Mouse (Mus musculus): Measurements from ENCODE around the gene Mpv17l. TPM values are rescaled to one million over a fixed set of nuclear protein-coding genes. Genes with fewer than 3 reads are reported as not detected.
"Not testable (repeated sequence)": the region's sequence is repeated elsewhere in the genome, so short reads cannot be mapped to it uniquely, and the experiment has no call there.

Gene Mpv17l
- total and polyA plus RNA-seq, 2 experiments from 2014 or later = 2.0 to 2.3 TPM

GRCm38 (mm10) chr16:13981726-13982125, 78.8 kb downstream of the Mpv17l start:
- H3K27ac ChIP-seq (ENCODE audit: low read depth); H3K4me3 ChIP-seq (ENCODE audit: low read depth, low read length); H3K4me1 ChIP-seq (ENCODE audit: control insufficient read depth, insufficient read depth); H3K27me3 ChIP-seq (ENCODE audit: control insufficient read depth, insufficient read depth, low read length); DNase-seq (ENCODE audit: low spot score); H3K9me3 ChIP-seq (replicated peaks; ENCODE audit: control insufficient read depth, low read length); H3K4me2 ChIP-seq (ENCODE audit: low read depth, low read length); H3K9ac ChIP-seq (replicated peaks; ENCODE audit: low read depth, low read length); H3K36me3 ChIP-seq (replicated peaks; ENCODE audit: control insufficient read depth, insufficient read depth, low read length); ATAC-seq (ENCODE audit: insufficient read depth, low read depth): not testable (repeated sequence)
- 69% methylated on average over 3 of the region's 3 CpGs for WGBS

- TF ChIP-seq EP300 (IDR thresholded peaks at IDR 0.05; ENCODE audit: low read depth) (no peak), CTCF (IDR thresholded peaks at IDR 0.05; ENCODE audit: low read depth) (no peak)
- Histone ChIP-seq H3K4me1 (ENCODE audit: control insufficient read depth, insufficient read depth) (peaks cover 7% of the 10 kb centered on the region; the same call in 1 of the 2 replicates), H3K4me3 (ENCODE audit: low read depth, low read length) (no peak overlapping the region), H3K36me3 (replicated peaks; ENCODE audit: control insufficient read depth, insufficient read depth, low read length) (no peaks in the 10 kb centered on the region), H3K27me3 (ENCODE audit: control insufficient read depth, insufficient read depth, low read length) (peaks cover 14% of the 10 kb centered on the region; the same call in 1 of the 2 replicates), H3K27ac (ENCODE audit: low read depth) (no peak overlapping the region), H3K9ac (replicated peaks; ENCODE audit: low read depth, low read length) (no peak overlapping the region), H3K4me2 (ENCODE audit: low read depth, low read length) (no peak overlapping the region), H3K9me3 (replicated peaks; ENCODE audit: control insufficient read depth, low read length) (no peaks in the 10 kb centered on the region)
- WGBS = 82% methylated on average over 5 of the region's 5 CpGs
- DNase-seq (ENCODE audit: low spot score) = no peak
- ATAC-seq (ENCODE audit: insufficient read depth, low read depth) = no peak
Measured at GRCm38 (mm10) chr16:13983161-13983560, 80.2 kb downstream of the Mpv17l start.

- H3K4me3 ChIP-seq (ENCODE audit: low read depth, low read length) = no peak overlapping the region
- no peaks in the 10 kb centered on the region for H3K9me3 ChIP-seq (replicated peaks; ENCODE audit: control insufficient read depth, low read length)
- H3K27ac ChIP-seq (ENCODE audit: low read depth) = no peak overlapping the region
- peak overlapping the region; percentile 69 for H3K4me2 ChIP-seq (ENCODE audit: low read depth, low read length)
- peaks cover 14% of the 10 kb centered on the region; the same call in 1 of the 2 replicates for H3K27me3 ChIP-seq (ENCODE audit: control insufficient read depth, insufficient read depth, low read length)
- ATAC-seq (ENCODE audit: insufficient read depth, low read depth) (no peak), DNase-seq (ENCODE audit: low spot score) (no peak)
- WGBS = 65% methylated on average over 3 of the region's 3 CpGs
- TF ChIP-seq EP300 (IDR thresholded peaks at IDR 0.05; ENCODE audit: low read depth) = no peak
- TF ChIP-seq CTCF (IDR thresholded peaks at IDR 0.05; ENCODE audit: low read depth) = no peak
- H3K4me1 ChIP-seq (ENCODE audit: control insufficient read depth, insufficient read depth) = peaks cover 7% of the 10 kb centered on the region; the same call in 1 of the 2 replicates
- no peak overlapping the region for H3K9ac ChIP-seq (replicated peaks; ENCODE audit: low read depth, low read length)
- H3K36me3 ChIP-seq (replicated peaks; ENCODE audit: control insufficient read depth, insufficient read depth, low read length) = no peaks in the 10 kb centered on the region
Measured at GRCm38 (mm10) chr16:13986197-13986573, 83.2 kb downstream of the Mpv17l start.

GRCm38 (mm10) chr16:13986574-13987478, 83.9 kb downstream of the Mpv17l start, which contains the start of the genes 2900011O08Rik and Ifitm7:
Gene 2900011O08Rik (plus strand): TSS chr16:13986604.
Gene Ifitm7 (minus strand): TSS chr16:13986888.
- under 1% methylated on average over 31 of the region's 31 CpGs for WGBS
- Histone ChIP-seq H3K9ac (replicated peaks; ENCODE audit: low read depth, low read length) (no peak within 1 kb of the TSS), H3K9me3 (replicated peaks; ENCODE audit: control insufficient read depth, low read length) (no peaks in the 10 kb centered on the region), H3K27me3 (ENCODE audit: control insufficient read depth, insufficient read depth, low read length) (peaks cover 14% of the 10 kb centered on the region; the same call in 1 of the 2 replicates), H3K27ac (ENCODE audit: low read depth) (no peak within 1 kb of the TSS), H3K4me1 (ENCODE audit: control insufficient read depth, insufficient read depth) (peaks cover 7% of the 10 kb centered on the region; the same call in 1 of the 2 replicates), H3K4me3 (ENCODE audit: low read depth, low read length) (peak within 1 kb of the TSS; percentile 35), H3K4me2 (ENCODE audit: low read depth, low read length) (peak within 1 kb of the TSS; percentile 69), H3K36me3 (replicated peaks; ENCODE audit: control insufficient read depth, insufficient read depth, low read length) (no peaks in the 10 kb centered on the region)
- DNase-seq (ENCODE audit: low spot score) (no peak), ATAC-seq (ENCODE audit: insufficient read depth, low read depth) (no peak)
- TF ChIP-seq EP300 (IDR thresholded peaks at IDR 0.05; ENCODE audit: low read depth) (no peak), CTCF (IDR thresholded peaks at IDR 0.05; ENCODE audit: low read depth) (no peak)

- no peak for ATAC-seq (ENCODE audit: insufficient read depth, low read depth)
- no peak overlapping the region for H3K27ac ChIP-seq (ENCODE audit: low read depth)
- no peaks in the 10 kb centered on the region for H3K4me1 ChIP-seq (ENCODE audit: control insufficient read depth, insufficient read depth)
- no peaks in the 10 kb centered on the region for H3K9me3 ChIP-seq (replicated peaks; ENCODE audit: control insufficient read depth, low read length)
- H3K4me2 ChIP-seq (ENCODE audit: low read depth, low read length) = no peak overlapping the region
- H3K4me3 ChIP-seq (ENCODE audit: low read depth, low read length) = no peak overlapping the region
- TF ChIP-seq EP300 (IDR thresholded peaks at IDR 0.05; ENCODE audit: low read depth) = no peak
- TF ChIP-seq CTCF (IDR thresholded peaks at IDR 0.05; ENCODE audit: low read depth) = no peak
- 0 out of 2 replicates have a peak, but pooled peaks cover under 1% of the 10 kb centered on the region for H3K27me3 ChIP-seq (ENCODE audit: control insufficient read depth, insufficient read depth, low read length)
- H3K36me3 ChIP-seq (replicated peaks; ENCODE audit: control insufficient read depth, insufficient read depth, low read length) = no peaks in the 10 kb centered on the region
- H3K9ac ChIP-seq (replicated peaks; ENCODE audit: low read depth, low read length) = no peak overlapping the region
- DNase-seq (ENCODE audit: low spot score) = no peak
- 74% methylated on average over 11 of the region's 11 CpGs for WGBS
Measured at GRCm38 (mm10) chr16:13992518-13993248, 89.7 kb downstream of the Mpv17l start.
